Mouse (Mus musculus): ENCODE measurements around the gene Tbx21. TPM values are rescaled to one million over a fixed set of nuclear protein-coding genes. Genes with fewer than 3 reads are reported as not detected.

Tbx21 gene
- polyA plus RNA-seq (2014; fragmentation: Nextera tagmentation; extraction: Ambion mirVana): 0.07 TPM in 1 of 2 replicates, not detected in the other

GRCm38 (mm10) chr11:97114671-97115601 is at the start of gene Tbx21:
TSS of gene Tbx21 (minus strand) at chr11:97115331.
- ATAC-seq (ENCODE audit: low FRiP score, low TSS enrichment): peak; percentile 33; the same call in 1 of the 2 replicates
- under 1% methylated on average over 86 of the region's 87 CpGs for WGBS

GRCm38 (mm10) chr11:97160341-97160740 is 45.2 kb upstream of the Tbx21 start:
- no peak overlapping the region for H3K9ac ChIP-seq (ENCODE audit: low read depth, low read length)
- no peak overlapping the region for H3K27ac ChIP-seq (ENCODE audit: low read depth, low read length)
- ATAC-seq (ENCODE audit: low FRiP score, low TSS enrichment): no peak
- no peak overlapping the region for H3K4me3 ChIP-seq (ENCODE audit: low read length)
- H3K4me1 ChIP-seq (ENCODE audit: control insufficient read depth, insufficient read depth, low read length): no peaks in the 10 kb centered on the region
- no peak overlapping the region for H3K4me2 ChIP-seq (replicated peaks; ENCODE audit: low read depth, low read length)
- 91% methylated on average over 6 of the region's 6 CpGs for WGBS
- H3K27me3 ChIP-seq (ENCODE audit: control insufficient read depth, insufficient read depth, low read length): no peaks in the 10 kb centered on the region
- H3K36me3 ChIP-seq (ENCODE audit: control insufficient read depth, insufficient read depth, low read length): peaks cover 83% of the 10 kb centered on the region
- no peaks in the 10 kb centered on the region for H3K9me3 ChIP-seq (ENCODE audit: control insufficient read depth, low read length)

More at GRCm38 (mm10) chr11:97114671-97115601, at the start of gene Tbx21:
- H3K36me3 ChIP-seq (ENCODE audit: control insufficient read depth, insufficient read depth, low read length): no peaks in the 10 kb centered on the region
- peak within 1 kb of the TSS; percentile 37 for H3K9ac ChIP-seq (ENCODE audit: low read depth, low read length)
- peaks cover 53% of the 10 kb centered on the region for H3K27me3 ChIP-seq (ENCODE audit: control insufficient read depth, insufficient read depth, low read length)
- H3K9me3 ChIP-seq (ENCODE audit: control insufficient read depth, low read length): no peaks in the 10 kb centered on the region
- peak within 1 kb of the TSS; percentile 44 for H3K4me3 ChIP-seq (ENCODE audit: low read length)
- no peak within 1 kb of the TSS for H3K27ac ChIP-seq (ENCODE audit: low read depth, low read length)
- peaks cover 14% of the 10 kb centered on the region; the same call in 1 of the 2 replicates for H3K4me1 ChIP-seq (ENCODE audit: control insufficient read depth, insufficient read depth, low read length)
- H3K4me2 ChIP-seq (replicated peaks; ENCODE audit: low read depth, low read length): peak within 1 kb of the TSS; percentile 73

- H3K4me2 ChIP-seq (replicated peaks; ENCODE audit: low read depth, low read length): no peak overlapping the region
- no peak overlapping the region for H3K27ac ChIP-seq (ENCODE audit: low read depth, low read length)
- H3K4me1 ChIP-seq (ENCODE audit: control insufficient read depth, insufficient read depth, low read length): peaks cover 11% of the 10 kb centered on the region
- H3K9me3 ChIP-seq (ENCODE audit: control insufficient read depth, low read length): no peaks in the 10 kb centered on the region
- WGBS: 87% methylated on average over 7 of the region's 7 CpGs
- no peak for ATAC-seq (ENCODE audit: low FRiP score, low TSS enrichment)
- peaks cover 55% of the 10 kb centered on the region for H3K36me3 ChIP-seq (ENCODE audit: control insufficient read depth, insufficient read depth, low read length)
- H3K4me3 ChIP-seq (ENCODE audit: low read length): no peak overlapping the region
- no peak overlapping the region for H3K9ac ChIP-seq (ENCODE audit: low read depth, low read length)
- H3K27me3 ChIP-seq (ENCODE audit: control insufficient read depth, insufficient read depth, low read length): no peaks in the 10 kb centered on the region
These were observed 41.9 kb upstream of the Tbx21 start for GRCm38 (mm10) chr11:97156999-97157398.

GRCm38 (mm10) chr11:97152662-97153287 is 37.6 kb upstream of the Tbx21 start:
- WGBS: 19% methylated on average over 10 of the region's 10 CpGs
- ATAC-seq (ENCODE audit: low FRiP score, low TSS enrichment): no peak
- H3K4me2 ChIP-seq (replicated peaks; ENCODE audit: low read depth, low read length): no peak overlapping the region
- peaks cover 15% of the 10 kb centered on the region for H3K36me3 ChIP-seq (ENCODE audit: control insufficient read depth, insufficient read depth, low read length)
- no peak overlapping the region for H3K4me3 ChIP-seq (ENCODE audit: low read length)
- no peaks in the 10 kb centered on the region for H3K27me3 ChIP-seq (ENCODE audit: control insufficient read depth, insufficient read depth, low read length)
- H3K9me3 ChIP-seq (ENCODE audit: control insufficient read depth, low read length): no peaks in the 10 kb centered on the region
- H3K4me1 ChIP-seq (ENCODE audit: control insufficient read depth, insufficient read depth, low read length): peaks cover 25% of the 10 kb centered on the region
- H3K27ac ChIP-seq (ENCODE audit: low read depth, low read length): no peak overlapping the region
- H3K9ac ChIP-seq (ENCODE audit: low read depth, low read length): no peak overlapping the region

GRCm38 (mm10) chr11:97152023-97152426 is 36.9 kb upstream of the Tbx21 start:
- Histone ChIP-seq H3K9me3 (ENCODE audit: control insufficient read depth, low read length) (no peaks in the 10 kb centered on the region), H3K4me3 (ENCODE audit: low read length) (peak overlapping the region; percentile 66; the same call in 1 of the 2 replicates), H3K4me2 (replicated peaks; ENCODE audit: low read depth, low read length) (peak overlapping the region; percentile 93), H3K9ac (ENCODE audit: low read depth, low read length) (no peak overlapping the region), H3K27ac (ENCODE audit: low read depth, low read length) (no peak overlapping the region), H3K27me3 (ENCODE audit: control insufficient read depth, insufficient read depth, low read length) (no peaks in the 10 kb centered on the region), H3K4me1 (ENCODE audit: control insufficient read depth, insufficient read depth, low read length) (peaks cover 25% of the 10 kb centered on the region), H3K36me3 (ENCODE audit: control insufficient read depth, insufficient read depth, low read length) (peaks cover 14% of the 10 kb centered on the region)
- WGBS: 2% methylated on average over 11 of the region's 11 CpGs
- ATAC-seq (ENCODE audit: low FRiP score, low TSS enrichment): no peak

- Histone ChIP-seq H3K9me3 (ENCODE audit: control insufficient read depth, low read length) (no peaks in the 10 kb centered on the region), H3K27me3 (ENCODE audit: control insufficient read depth, insufficient read depth, low read length) (no peaks in the 10 kb centered on the region), H3K4me2 (replicated peaks; ENCODE audit: low read depth, low read length) (peak within 1 kb of the TSS; percentile 93), H3K9ac (ENCODE audit: low read depth, low read length) (peak within 1 kb of the TSS; percentile 85), H3K36me3 (ENCODE audit: control insufficient read depth, insufficient read depth, low read length) (peaks cover 13% of the 10 kb centered on the region), H3K4me1 (ENCODE audit: control insufficient read depth, insufficient read depth, low read length) (peaks cover 25% of the 10 kb centered on the region), H3K27ac (ENCODE audit: low read depth, low read length) (peak within 1 kb of the TSS; percentile 88), H3K4me3 (ENCODE audit: low read length) (peak within 1 kb of the TSS; percentile 66)
- ATAC-seq (ENCODE audit: low FRiP score, low TSS enrichment): 0 out of 2 replicates have a peak, but pooled peaks have one; percentile 5
- under 1% methylated on average over 36 of the region's 64 CpGs for whole genome bisulfite sequencing
These were observed 36.2 kb upstream of the Tbx21 start, which contains the start of gene Tbkbp1 for GRCm38 (mm10) chr11:97151343-97151801. TSS of gene Tbkbp1 (minus strand) at chr11:97151495.

- Histone ChIP-seq H3K4me2 (replicated peaks; ENCODE audit: low read depth, low read length) (peak overlapping the region; percentile 93), H3K4me1 (ENCODE audit: control insufficient read depth, insufficient read depth, low read length) (peaks cover 25% of the 10 kb centered on the region), H3K27ac (ENCODE audit: low read depth, low read length) (peak overlapping the region; percentile 88), H3K9ac (ENCODE audit: low read depth, low read length) (peak overlapping the region; percentile 85), H3K9me3 (ENCODE audit: control insufficient read depth, low read length) (no peaks in the 10 kb centered on the region), H3K4me3 (ENCODE audit: low read length) (peak overlapping the region; percentile 66), H3K27me3 (ENCODE audit: control insufficient read depth, insufficient read depth, low read length) (no peaks in the 10 kb centered on the region), H3K36me3 (ENCODE audit: control insufficient read depth, insufficient read depth, low read length) (peaks cover 15% of the 10 kb centered on the region)
- peak; percentile 71 for ATAC-seq (ENCODE audit: low FRiP score, low TSS enrichment)
- under 1% methylated on average over 76 of the region's 102 CpGs for WGBS
These were observed 35.5 kb upstream of the Tbx21 start for GRCm38 (mm10) chr11:97150411-97151330.

GRCm38 (mm10) chr11:97149995-97150410 is 34.9 kb upstream of the Tbx21 start:
- peak overlapping the region; percentile 93 for H3K4me2 ChIP-seq (replicated peaks; ENCODE audit: low read depth, low read length)
- H3K27me3 ChIP-seq (ENCODE audit: control insufficient read depth, insufficient read depth, low read length): no peaks in the 10 kb centered on the region
- H3K27ac ChIP-seq (ENCODE audit: low read depth, low read length): peak overlapping the region; percentile 88
- H3K9me3 ChIP-seq (ENCODE audit: control insufficient read depth, low read length): no peaks in the 10 kb centered on the region
- peak; percentile 14; the same call in 1 of the 2 replicates for ATAC-seq (ENCODE audit: low FRiP score, low TSS enrichment)
- H3K4me3 ChIP-seq (ENCODE audit: low read length): peak overlapping the region; percentile 66
- 3% methylated on average over 13 of the region's 14 CpGs for WGBS
- peaks cover 10% of the 10 kb centered on the region for H3K36me3 ChIP-seq (ENCODE audit: control insufficient read depth, insufficient read depth, low read length)
- peaks cover 25% of the 10 kb centered on the region for H3K4me1 ChIP-seq (ENCODE audit: control insufficient read depth, insufficient read depth, low read length)
- H3K9ac ChIP-seq (ENCODE audit: low read depth, low read length): peak overlapping the region; percentile 85; the same call in 1 of the 2 replicates

Data from kidney, embryonic 14.5 days (tissue).